Mouse (Mus musculus) testis, postnatal 14 days (tissue): Measurements from ENCODE around the gene Rassf2.

Experiments
- DNase-seq: peaks from one replicate; pipeline ENCODE4 v3.0.0; 2021; ENCODE audit warnings: low spot score

Rassf2 gene

DNA sequence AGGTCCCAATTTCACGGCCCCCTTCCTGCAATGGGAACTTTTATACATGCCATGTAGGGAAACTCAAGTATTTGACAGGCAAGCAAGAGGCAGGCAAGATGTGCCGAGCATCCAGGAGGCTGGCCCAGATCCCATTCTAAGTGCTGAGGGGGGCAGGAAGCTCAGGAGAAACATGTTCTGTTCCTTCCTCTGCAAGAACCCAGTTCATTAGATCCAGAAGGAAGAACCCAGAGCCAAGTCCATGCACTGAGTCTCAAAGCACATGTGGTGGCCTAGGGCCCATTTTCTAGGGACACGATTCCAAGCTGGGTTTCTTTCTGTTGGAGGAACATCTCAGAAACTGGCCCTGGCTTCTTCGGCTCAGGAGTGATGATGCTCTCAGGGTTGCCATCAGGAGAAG is 24.6 kb downstream of the Rassf2 start:
- DNase-seq: no peak

DNA sequence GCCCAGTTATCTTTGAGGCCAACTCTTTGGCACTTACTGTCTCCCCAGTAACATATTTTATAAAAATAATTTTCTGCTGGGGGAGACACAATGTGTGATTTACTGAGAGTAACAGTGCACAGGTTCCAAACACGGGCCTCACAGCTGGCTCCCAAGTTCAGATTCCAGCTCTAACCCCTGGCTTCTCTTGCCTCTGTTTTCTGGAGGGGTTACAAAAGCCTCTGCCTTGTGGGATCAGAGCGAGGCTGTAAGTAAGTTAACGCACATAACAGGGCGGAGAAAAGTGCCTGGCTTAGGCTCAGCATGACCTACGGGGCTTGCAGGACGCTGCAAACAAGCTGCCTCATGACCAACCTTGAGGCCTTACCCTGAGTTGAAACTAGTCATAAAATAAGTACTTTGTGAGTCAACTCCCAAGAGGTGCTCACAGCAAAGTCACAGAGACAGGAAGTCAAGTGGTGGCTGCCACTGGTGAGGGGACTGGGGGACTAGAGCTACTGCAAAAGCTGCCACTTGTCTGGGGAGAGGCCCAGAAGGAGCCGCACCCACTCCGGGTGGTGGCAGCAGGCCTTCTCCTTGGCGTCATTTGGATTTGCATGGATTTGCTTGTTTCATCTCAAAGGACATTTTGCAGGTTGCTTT is 25.4 kb downstream of the Rassf2 start:
- DNase-seq: no peak

DNA sequence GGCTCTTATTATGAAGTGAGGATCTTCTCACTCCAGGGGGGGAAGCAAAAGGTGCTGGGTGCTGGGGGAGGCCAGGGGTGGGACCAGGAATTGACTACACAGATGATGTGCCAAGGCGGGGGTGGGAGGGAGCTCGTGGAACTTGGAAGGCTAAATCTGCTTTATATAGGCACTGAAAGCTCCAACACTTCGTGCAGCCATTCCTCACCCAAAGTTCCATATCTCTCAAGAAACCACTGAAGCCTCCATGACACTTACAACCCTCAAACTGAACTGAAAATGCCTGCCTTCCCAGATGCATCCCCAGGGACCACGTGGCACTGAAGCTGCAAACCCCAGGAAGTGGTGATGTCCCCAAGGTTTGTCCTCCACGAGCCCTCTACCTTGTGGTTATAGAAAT is 26.1 kb downstream of the Rassf2 start:
- DNase-seq: no peak

DNA sequence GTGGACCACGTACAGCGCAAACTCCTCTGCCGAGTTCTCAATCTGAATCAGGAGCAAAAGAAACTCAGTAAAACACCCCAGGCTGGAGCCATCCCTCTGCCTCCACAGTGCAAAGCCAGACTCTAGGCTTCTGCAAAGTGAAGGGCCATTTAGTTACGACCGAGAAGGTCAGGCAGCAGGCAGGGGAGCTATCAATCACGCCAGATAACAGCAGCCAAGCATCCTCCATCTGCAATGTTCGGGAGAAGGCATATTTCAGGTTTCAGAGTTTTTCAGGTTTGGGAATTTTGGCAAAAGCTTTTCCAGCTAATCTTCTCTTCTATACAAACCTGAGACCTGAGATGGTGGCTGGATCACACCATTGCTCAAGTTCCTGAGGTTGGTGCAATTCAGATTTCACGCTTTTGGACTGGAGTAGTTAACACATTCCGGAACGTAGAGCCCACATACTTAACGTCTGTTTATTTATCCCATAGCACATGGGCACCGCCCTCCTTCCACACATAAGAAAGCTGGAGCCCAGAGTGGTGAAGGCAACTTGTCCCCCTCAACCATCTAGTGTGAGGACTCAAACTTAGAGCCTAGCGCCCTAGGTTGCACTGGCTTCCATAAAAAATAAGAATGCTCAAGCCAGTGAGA is 28.2 kb downstream of the Rassf2 start:
- DNase-seq: no peak

DNA sequence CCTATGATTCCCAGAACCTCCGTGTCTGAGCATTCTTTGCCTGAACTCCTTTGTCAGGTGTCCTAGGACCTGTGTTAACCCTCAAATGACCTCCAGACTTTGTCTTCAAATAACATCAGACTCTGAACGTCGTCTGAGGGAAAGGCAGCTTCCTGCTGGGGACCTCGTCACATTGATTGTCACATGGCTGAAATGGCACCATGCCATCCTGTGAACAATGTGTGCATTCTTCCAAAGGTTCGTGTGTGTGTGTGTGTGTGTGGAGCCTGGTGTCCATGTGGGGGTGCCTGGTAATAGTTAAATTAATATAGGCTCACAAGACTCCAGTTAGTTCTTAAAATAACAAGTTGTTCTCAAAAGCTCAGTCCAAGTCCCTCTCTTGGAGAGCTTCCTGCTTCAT is 32.7 kb downstream of the Rassf2 start:
- DNase-seq: no peak

DNA sequence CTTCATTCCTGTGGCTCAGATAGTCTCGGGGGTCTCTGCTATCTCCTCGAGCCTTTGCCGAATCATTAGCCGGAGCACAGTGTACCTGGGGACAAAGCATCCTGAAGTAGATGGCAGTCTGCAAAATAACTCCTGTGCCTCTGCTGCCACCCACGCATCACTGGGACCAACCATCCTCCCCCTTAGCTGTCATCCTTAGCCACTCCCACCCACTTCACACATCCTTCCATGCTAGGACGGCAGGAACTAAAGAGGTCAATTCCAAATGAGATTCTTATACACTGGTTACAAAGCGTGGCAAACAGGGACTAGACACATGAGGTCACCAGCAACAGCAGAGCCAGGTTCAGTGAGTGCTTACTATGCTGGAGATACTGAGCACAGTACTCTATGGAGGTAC is 33.7 kb downstream of the Rassf2 start:
- DNase-seq: no peak

DNA sequence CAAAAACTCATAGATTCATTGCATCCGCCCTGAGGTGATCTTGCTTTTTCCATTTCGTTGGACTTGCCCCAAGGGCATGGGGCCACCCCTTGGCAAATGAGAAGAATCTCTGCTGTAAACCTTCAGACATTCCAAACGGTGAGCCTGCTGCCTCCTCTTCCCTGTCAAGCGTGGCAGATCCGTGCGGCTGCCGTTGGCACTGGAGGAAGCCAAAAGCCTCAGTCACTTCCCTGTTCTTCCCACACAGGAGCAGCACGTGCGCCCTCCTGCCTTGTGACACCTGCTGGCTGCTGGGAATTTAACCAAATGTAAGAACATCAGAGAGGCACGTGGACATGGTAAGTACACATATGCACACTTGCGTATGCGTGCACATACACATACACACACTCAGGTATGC is 34.3 kb downstream of the Rassf2 start:
- DNase-seq: no peak

DNA sequence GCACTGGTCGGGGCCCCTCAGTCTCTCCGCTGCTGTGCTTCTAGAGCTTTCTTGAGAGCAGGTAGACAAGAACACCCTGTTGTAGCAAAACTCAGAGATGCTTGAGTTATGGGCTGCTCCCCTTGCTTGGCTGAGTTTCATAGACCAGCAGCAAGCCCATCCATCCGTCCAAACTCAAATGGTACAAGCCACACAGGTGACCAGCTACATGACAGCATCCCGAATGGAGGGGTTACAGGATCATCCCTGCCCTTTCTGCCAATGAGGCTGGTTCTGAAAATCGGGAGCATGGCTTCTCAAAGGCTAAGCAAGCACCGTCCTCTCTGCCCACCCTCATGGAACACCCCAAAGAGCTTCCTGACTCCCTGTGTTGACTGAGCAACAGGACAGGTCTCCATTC is 35.1 kb downstream of the Rassf2 start:
- no peak for DNase-seq

DNA sequence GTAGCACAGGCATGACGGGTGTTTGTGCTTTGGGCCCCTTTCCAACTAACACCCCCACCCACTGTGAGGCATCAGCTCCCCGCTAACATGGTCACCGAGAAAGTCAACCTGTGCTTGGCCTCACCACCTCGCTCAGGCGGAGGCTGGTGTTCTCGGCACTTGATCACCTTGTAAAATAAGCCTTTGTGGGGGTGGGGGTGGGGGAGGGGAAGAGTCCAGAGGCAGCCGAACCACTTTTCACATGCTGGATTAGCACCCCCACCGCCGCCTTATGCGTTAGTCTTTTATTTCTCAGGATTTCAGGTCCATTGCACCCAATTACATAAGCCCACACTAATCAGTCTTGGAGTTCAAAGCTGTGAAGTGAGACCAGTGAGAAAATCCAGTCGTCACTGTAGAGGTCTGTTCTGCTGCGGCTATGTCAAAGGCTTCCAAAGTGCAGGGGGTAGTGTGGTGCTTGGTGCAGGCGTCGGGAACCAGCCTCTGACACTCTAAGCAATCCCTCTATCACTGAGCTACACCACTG is 36.4 kb downstream of the Rassf2 start:
- no peak for DNase-seq

DNA sequence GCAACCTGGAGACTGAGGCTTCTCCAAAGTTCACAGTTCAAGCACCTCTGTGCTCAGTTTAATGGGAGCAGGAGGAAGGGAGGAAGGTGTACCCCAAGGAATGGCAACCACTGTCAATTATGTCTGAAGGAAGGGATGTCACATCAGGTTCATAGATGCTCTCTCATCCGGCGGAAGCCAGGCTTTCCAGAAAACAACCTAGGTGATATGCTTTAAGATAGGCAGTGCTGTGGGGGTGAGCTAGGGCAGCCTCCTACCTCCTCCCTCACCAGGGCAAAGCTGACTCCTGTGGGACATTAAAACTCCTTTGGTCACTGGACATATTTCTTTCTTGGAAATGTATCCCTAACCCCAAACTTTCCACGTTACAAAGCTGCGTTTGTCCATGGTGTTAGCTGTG is 36.9 kb downstream of the Rassf2 start:
- no peak for DNase-seq

DNA sequence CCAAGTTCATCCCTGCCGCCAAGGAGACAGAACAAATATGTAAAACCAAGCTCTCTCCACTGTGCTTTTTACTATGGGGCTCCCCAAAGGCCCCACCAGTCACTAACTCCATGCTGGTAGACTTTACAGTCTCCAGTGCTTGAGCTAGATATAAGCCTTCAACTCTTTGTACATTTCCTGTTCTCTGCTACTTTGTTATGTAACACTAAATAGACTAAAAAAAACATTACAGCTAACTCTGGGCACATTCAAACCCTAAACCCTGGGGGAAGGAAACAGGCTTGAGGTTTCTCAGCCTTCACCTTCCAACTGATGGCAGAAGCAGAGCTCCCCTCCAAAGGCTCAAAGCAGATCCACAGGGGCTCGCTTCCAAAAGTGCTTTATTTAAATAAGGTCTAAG is 37.6 kb downstream of the Rassf2 start:
- no peak for DNase-seq

DNA sequence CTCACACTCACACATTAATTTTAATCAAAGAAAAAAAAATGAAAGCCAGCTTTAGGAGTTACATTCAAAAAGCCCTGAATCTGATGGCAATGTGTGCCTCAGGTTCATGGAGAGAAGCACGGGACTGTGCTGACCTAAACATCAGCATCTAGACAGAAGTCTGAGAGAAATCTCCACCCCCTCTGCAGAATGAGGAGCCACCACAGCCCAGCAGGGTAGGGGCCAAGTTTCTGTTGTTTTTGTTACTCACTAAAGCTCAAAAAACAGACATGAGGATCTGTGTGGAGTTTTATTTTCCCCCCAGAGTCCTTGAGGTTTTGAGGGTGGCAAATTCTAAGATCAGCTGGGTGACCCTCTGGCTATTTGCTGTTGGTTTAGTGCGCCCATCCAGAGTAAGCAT is 41.5 kb downstream of the Rassf2 start:
- DNase-seq: no peak

DNA sequence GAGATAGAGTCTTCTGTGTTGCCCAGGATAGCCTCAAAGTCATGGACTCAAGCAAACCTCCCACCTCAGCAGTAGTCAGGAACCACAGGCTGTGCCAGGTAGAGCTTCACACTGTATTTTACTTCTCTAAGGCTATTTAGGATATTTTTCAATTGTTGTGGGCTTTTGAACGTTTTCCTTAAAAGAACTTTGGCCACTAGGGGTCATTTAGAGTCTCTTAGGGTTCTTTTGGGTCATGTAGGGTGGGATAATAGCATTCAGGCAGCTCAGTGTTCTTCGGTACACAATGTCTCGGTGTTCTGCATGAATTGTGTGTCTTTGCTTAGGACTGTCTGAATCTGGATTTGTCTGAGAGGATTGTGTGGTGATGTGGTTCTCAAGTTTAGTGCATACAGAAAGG is 42.1 kb downstream of the Rassf2 start:
- DNase-seq: peak; percentile 2

DNA sequence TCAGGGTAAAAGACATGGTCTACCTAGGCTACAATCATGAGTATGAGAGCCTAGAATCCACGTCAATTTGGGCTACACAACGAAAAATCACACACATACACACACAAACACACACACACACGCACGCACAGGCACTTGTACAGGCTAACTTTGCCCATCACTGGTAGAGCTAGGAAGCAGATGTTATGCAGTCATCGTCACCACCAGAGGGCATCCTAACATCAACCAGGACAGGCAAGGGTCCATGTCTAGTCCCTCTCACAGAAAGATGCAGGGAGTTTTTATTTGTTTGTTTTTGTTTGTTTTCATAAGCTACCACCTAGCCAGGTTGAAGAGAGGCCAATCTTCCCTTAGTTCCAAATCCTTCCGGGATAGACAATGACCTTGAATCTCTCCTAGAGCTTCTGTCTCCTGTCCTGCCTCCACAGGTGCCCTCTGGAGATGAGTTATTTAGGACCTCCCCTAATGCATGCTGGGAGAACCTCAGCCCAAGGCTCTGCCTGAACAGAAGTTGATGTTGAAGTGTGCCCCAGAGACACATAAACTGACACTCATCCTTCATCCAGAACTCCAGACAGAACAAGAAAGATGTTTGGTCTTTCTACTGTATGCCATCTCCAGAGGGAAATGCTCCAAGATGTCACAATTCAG is 47.4 kb downstream of the Rassf2 start:
- no peak for DNase-seq

DNA sequence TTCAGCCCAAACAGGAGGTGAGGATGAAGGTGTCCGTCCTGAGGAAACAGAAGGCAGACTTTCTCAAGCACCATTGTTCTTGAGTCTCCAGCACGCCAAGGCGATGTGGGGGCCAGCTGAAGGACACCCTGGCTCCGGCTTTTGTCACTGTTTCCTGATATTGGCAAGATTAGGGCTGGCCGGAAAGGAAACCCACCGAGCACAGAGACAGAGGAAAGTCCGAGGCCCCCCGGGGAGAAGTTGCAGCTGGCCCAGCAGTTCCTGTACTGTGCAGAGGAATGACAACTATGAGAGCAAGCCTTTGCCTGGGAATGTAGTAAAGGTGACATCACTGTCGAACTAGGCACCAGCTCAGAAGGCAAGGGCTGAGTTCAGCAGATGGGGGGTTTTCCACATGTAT is 49.2 kb downstream of the Rassf2 start:
- no peak for DNase-seq

DNA sequence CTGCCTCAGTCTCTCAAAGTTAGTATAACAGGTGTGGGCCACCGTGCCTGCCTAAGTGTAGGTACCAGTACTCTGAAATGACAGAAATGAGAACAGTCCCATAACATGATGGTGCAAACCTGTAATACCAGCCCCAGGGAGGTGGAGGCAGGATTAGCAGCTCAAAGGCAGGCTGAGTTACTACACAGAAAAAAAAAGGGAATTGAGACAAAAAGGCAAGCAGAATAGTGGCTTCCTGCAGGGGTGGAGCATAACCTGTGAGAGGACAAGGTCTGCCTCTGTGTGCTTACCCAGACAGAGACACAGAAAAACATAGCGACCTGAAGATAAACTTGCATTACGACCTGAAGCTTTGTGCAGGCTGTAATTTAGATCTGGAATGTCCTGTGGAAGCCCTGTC is 53.4 kb downstream of the Rassf2 start:
- no peak for DNase-seq

DNA sequence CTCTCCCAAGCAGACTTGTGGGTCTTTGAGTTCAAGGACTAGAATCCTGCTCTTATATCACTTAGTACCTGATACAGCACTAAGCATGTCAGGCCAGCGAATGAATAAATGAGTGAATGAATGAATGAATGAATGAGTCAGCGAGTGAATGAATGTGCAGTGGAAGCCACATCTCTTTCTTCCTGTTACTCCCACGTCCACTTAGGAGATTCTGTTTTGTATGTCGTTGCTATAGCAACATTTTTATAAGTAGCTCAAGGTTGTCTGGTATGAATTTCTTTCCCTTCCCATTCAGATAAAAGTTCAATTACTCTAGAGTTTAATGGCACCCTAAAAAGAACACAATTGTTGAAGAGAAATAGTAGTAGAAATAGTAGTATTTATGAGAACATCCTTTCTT is 59.0 kb downstream of the Rassf2 start:
- no peak for DNase-seq

DNA sequence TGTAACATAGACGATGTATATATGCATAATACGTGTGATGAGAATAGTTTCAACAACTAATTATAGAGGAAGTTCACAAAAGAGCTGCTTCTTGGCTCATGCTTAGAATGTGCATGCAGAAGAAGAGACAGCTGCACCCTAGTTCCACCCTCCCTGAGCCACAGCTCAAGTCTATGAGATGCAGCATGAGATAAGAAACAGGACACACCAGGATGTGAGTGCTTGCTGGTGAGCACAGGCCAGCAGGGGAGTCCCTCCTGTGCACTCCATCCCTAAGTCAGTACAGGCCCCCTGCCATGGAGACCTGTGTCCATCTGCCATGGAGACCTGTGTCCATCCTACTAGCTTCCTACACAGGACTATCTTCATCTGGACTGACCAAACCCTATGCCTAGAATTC is 59.5 kb downstream of the Rassf2 start:
- no peak for DNase-seq

DNA sequence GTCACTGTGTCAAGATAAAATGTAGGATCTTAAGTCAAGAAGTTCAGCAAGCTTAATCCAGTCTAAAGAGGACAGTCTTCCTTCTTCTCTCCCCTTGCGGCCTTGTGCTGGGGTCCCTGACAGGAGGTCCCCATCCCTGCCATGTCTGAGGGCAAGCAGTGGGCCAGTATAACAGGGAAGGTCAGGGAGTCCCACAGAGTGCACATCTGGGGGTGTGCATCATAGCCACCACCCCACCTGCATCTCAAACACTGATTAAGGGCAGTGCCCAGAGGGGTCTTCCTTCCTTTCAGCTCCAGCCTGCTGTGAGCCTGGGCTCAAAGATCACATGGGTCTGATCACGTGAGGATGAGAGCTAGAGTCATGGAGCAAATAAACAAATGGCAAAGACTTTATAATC is 68.4 kb downstream of the Rassf2 start:
- DNase-seq: no peak

DNA sequence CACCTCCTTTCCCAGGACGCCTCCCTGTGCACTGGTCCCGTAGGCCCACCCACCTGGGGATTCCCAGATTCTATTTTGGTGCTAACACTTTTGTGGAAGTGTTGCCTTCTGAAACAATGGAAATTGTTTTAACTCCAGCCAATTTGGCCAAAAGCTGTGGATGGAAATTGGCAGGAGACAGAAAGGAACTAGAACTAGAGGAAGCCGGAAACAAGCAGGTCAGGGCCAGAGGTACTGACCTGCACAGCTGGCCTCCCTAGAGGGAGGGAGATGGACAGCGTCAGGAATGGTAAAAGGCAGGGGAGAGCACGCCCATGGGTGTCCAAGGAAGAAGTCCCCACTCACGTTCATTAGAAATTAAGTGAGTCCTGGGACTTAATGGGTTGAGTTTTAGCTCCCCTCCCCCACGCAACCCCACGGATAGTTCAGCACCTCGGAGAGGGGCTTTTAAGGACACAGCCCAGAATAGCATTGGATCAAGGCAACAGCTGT is 72.3 kb downstream of the Rassf2 start:
- no peak for DNase-seq

DNA sequence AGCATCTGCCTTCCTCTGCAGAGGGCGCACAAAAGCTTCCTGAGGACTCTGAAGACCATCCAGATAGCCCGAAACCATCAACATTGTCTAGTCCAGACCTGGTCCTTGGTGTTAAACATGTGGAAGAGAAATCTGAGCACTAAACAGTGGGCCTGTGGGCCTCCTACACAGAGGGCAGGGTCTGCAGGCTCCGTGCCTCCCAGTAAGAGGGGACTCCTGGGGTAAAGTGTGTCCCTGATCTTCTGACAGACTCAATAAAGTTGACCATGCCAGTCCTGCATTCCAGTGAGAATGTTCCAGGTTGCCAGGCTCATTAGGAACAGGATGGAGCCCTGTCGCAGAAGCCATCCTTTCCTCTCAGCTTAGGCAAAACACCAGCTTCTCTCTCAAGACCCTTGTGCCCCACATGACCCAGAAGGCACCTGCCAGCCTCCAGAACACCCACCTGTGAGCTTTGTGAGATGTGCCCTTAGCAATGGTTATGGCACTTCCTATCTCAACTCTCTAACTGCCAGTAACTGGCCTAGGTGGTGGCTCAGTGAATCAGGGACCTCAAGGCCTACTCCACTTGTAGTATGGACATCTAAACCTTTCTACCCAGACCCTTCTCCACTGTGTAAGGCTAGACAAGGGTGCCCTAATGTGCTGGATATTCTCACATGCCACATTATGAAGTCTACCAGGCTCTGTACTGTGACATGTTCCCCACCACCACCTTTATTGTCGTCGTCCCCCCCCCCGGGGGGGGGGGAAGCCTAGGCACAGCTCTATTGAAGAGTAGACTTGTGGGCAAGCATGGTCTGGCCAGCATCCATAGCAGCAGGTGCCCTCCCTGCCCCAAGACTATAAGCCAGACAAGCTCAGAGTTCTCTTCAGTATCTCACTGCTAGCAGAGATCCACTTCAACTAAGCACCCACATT is 73.5 kb downstream of the Rassf2 start:
- no peak for DNase-seq

DNA sequence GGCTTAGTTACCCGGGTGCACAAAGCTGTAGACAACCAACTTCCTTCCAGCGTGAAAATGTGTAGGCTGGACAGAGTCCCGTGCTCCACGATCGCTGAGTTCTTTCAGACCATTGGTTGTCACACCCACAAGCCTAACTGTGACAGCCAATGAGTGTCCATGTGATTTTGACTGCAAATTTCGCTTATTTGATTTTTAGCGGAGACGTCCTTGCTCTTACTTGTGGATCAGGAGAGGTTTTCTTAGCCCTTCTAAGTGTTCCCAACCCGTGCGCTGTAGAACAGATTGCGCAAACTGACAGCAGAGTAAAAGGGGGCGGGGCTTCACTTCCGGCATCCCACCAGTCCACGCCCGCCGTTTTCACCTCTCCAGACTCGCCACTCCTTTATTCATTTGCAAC is 74.8 kb downstream of the Rassf2 start:
- DNase-seq: peak; percentile 48
